Mouse (Mus musculus): Measurements from ENCODE around the gene Ppil3. TPM values are rescaled to one million over a fixed set of nuclear protein-coding genes. Genes with fewer than 3 reads are reported as not detected.

Ppil3 gene
- total RNA-seq (2015) (60.5 and 62.9 TPM in 2 replicates), total RNA-seq (2017) (51.3 and 55.5 TPM in 2 replicates)

- ATAC-seq (ENCODE audit: poor library complexity, severe bottlenecking) = peak; percentile 93
Measured at GRCm38 (mm10) chr1:58445143-58445722, at the start of gene Ppil3, which contains the start of gene Nif3l1. Ppil3 (minus strand) TSS chr1:58445486. Nif3l1 (plus strand) TSS chr1:58445151.

GRCm38 (mm10) chr1:58482647-58483046 is 37.4 kb upstream of the Ppil3 start:
- no peak for ATAC-seq (ENCODE audit: poor library complexity, severe bottlenecking)

- ATAC-seq (ENCODE audit: poor library complexity, severe bottlenecking) = no peak
Measured at GRCm38 (mm10) chr1:58475662-58476061, 30.4 kb upstream of the Ppil3 start.

GRCm38 (mm10) chr1:58465561-58465960 is 20.3 kb upstream of the Ppil3 start:
- no peak for ATAC-seq (ENCODE audit: poor library complexity, severe bottlenecking)

GRCm38 (mm10) chr1:58465042-58465441 is 19.8 kb upstream of the Ppil3 start:
- no peak for ATAC-seq (ENCODE audit: poor library complexity, severe bottlenecking)

- ATAC-seq (ENCODE audit: poor library complexity, severe bottlenecking) = no peak
Measured at GRCm38 (mm10) chr1:58463935-58464334, 18.6 kb upstream of the Ppil3 start.

- ATAC-seq (ENCODE audit: poor library complexity, severe bottlenecking) = no peak
Measured at GRCm38 (mm10) chr1:58460566-58460965, 15.3 kb upstream of the Ppil3 start.

- no peak for ATAC-seq (ENCODE audit: poor library complexity, severe bottlenecking)
Measured at GRCm38 (mm10) chr1:58458867-58459266, 13.6 kb upstream of the Ppil3 start.

GRCm38 (mm10) chr1:58458175-58458574 is 12.9 kb upstream of the Ppil3 start:
- no peak for ATAC-seq (ENCODE audit: poor library complexity, severe bottlenecking)

GRCm38 (mm10) chr1:58454316-58454715 is 9.0 kb upstream of the Ppil3 start:
- no peak for ATAC-seq (ENCODE audit: poor library complexity, severe bottlenecking)

GRCm38 (mm10) chr1:58448396-58448795 is 3.1 kb upstream of the Ppil3 start:
- no peak for ATAC-seq (ENCODE audit: poor library complexity, severe bottlenecking)

- no peak for ATAC-seq (ENCODE audit: poor library complexity, severe bottlenecking)
Measured at GRCm38 (mm10) chr1:58447766-58448165, 2.5 kb upstream of the Ppil3 start.

- peak; percentile 19 for ATAC-seq (ENCODE audit: poor library complexity, severe bottlenecking)
Measured at GRCm38 (mm10) chr1:58445861-58446260, 575 bp upstream of the Ppil3 start.

GRCm38 (mm10) chr1:58444691-58445090 is 595 bp downstream of the Ppil3 start:
- no peak for ATAC-seq (ENCODE audit: poor library complexity, severe bottlenecking)

GRCm38 (mm10) chr1:58424551-58424950 is 20.7 kb downstream of the Ppil3 start:
- no peak for ATAC-seq (ENCODE audit: poor library complexity, severe bottlenecking)

GRCm38 (mm10) chr1:58423371-58424248 is 21.7 kb downstream of the Ppil3 start, which contains the start of gene Clk1:
Clk1 (minus strand) TSS chr1:58424066.
- ATAC-seq (ENCODE audit: poor library complexity, severe bottlenecking) = peak; percentile 83

GRCm38 (mm10) chr1:58422879-58423278 is 22.4 kb downstream of the Ppil3 start:
- ATAC-seq (ENCODE audit: poor library complexity, severe bottlenecking) = peak; percentile 81

- ATAC-seq (ENCODE audit: poor library complexity, severe bottlenecking) = no peak
Measured at GRCm38 (mm10) chr1:58420961-58421360, 24.3 kb downstream of the Ppil3 start.

- no peak for ATAC-seq (ENCODE audit: poor library complexity, severe bottlenecking)
Measured at GRCm38 (mm10) chr1:58420032-58420431, 25.3 kb downstream of the Ppil3 start.

- peak; percentile 51; the same call in 1 of the 2 replicates for ATAC-seq (ENCODE audit: poor library complexity, severe bottlenecking)
Measured at GRCm38 (mm10) chr1:58416048-58416447, 29.2 kb downstream of the Ppil3 start.

GRCm38 (mm10) chr1:58415442-58415841 is 29.8 kb downstream of the Ppil3 start:
- 0 out of 2 replicates have a peak, but pooled peaks have one; percentile 27 for ATAC-seq (ENCODE audit: poor library complexity, severe bottlenecking)

- ATAC-seq (ENCODE audit: poor library complexity, severe bottlenecking) = no peak
Measured at GRCm38 (mm10) chr1:58410776-58411175, 34.5 kb downstream of the Ppil3 start.

All from megakaryocyte, adult 5-6 weeks (primary cell).